Comparison of ENCODE assay signal across 8 mouse cellular contexts in the genomic region with DNA sequence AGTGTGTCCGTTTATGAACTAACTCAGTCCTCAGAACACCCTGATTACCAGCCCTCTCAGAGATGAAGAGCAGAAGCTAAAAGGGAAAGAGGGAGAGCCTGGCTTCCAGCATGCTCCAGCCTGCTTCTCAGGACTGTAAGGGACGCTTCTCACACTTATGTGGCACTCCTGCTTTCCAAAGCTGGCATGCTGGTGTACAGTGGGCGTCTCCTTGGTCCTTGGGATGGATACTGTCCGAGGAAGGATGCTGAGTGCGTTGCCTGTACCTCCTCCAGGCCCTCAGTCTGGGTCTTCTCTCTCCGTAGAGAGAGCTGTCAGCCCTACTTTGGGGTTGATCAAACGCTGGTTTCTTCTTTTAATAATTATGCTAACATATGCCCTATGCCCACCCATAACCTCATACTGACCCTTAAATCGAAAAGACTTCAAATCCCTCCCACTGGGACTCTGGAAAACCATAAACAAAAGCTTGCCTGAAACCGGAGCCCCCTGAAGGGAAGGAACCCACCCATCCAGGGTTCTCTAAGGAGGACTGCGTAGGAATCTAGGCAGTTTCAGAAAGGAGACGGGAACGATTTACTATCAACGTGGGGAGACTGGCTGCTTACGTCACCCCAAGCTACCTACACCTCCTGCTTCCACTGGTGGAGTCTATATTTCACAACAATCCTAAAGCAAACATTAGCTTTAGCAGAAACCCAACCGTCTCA. TPM values are rescaled to one million over a fixed set of nuclear protein-coding genes. Genes with fewer than 3 reads are reported as not detected.
DNase-seq lines count a peak whose midpoint lies in the region; ATAC-seq and TF ChIP-seq lines count a peak whose summit lies in the region.

No protein-coding gene starts in this region.

- no peak overlapping the region for H3K9ac ChIP-seq in forebrain, embryonic 14.5 days (ENCODE audit: low read length)
- no peak overlapping the region for H3K9ac ChIP-seq in intestine, embryonic 14.5 days (ENCODE audit: low read length)
- no peak overlapping the region for H3K9ac ChIP-seq in neural tube, embryonic 12.5 days

- no peaks in the 10 kb centered on the region for H3K9me3 ChIP-seq in forebrain, embryonic 14.5 days (replicated peaks; ENCODE audit: control insufficient read depth, low read length)
- no peaks in the 10 kb centered on the region for H3K9me3 ChIP-seq in intestine, embryonic 14.5 days (ENCODE audit: control insufficient read depth, low read length)
- no peaks in the 10 kb centered on the region for H3K9me3 ChIP-seq in neural tube, embryonic 12.5 days

- peak overlapping the region; percentile 66 for H3K4me2 ChIP-seq in forebrain, embryonic 14.5 days (ENCODE audit: low read length)
- peak overlapping the region; percentile 72 for H3K4me2 ChIP-seq in intestine, embryonic 14.5 days (ENCODE audit: low read length)
- H3K4me2 ChIP-seq in neural tube, embryonic 12.5 days (replicated peaks), result peak overlapping the region; percentile 77

- H3K27me3 ChIP-seq in forebrain, embryonic 14.5 days (replicated peaks; ENCODE audit: control insufficient read depth, insufficient read depth, low read length), result no peaks in the 10 kb centered on the region
- H3K27me3 ChIP-seq in intestine, embryonic 14.5 days (replicated peaks; ENCODE audit: control insufficient read depth, insufficient read depth, low read length), result no peaks in the 10 kb centered on the region
- no peaks in the 10 kb centered on the region for H3K27me3 ChIP-seq in neural tube, embryonic 12.5 days (replicated peaks)

- H3K4me1 ChIP-seq in forebrain, embryonic 14.5 days (ENCODE audit: control insufficient read depth, insufficient read depth, low read length), result no peaks in the 10 kb centered on the region
- peaks cover 10% of the 10 kb centered on the region; the same call in 1 of the 2 replicates for H3K4me1 ChIP-seq in intestine, embryonic 14.5 days (replicated peaks; ENCODE audit: control insufficient read depth, insufficient read depth, low read length)
- peaks cover 21% of the 10 kb centered on the region for H3K4me1 ChIP-seq in neural tube, embryonic 12.5 days

- H3K4me3 ChIP-seq in layer of hippocampus, adult 2 months, result peak overlapping the region; percentile 58
- no peak overlapping the region for H3K4me3 ChIP-seq in forebrain, embryonic 14.5 days (ENCODE audit: low read depth, low read length)
- H3K4me3 ChIP-seq in intestine, embryonic 14.5 days (ENCODE audit: low read depth, low read length), result peak overlapping the region; percentile 8; the same call in 1 of the 2 replicates
- peak overlapping the region; percentile 5; the same call in 1 of the 2 replicates for H3K4me3 ChIP-seq in neural tube, embryonic 12.5 days

- H3K36me3 ChIP-seq in forebrain, embryonic 14.5 days (ENCODE audit: control insufficient read depth, insufficient read depth, low read length), result peaks cover 6% of the 10 kb centered on the region; the same call in 1 of the 2 replicates
- 0 out of 2 replicates have a peak, but pooled peaks cover 5% of the 10 kb centered on the region for H3K36me3 ChIP-seq in intestine, embryonic 14.5 days (ENCODE audit: control insufficient read depth, insufficient read depth, low read length)
- no peaks in the 10 kb centered on the region for H3K36me3 ChIP-seq in neural tube, embryonic 12.5 days

- no peak for ATAC-seq in forebrain, embryonic 14.5 days
- ATAC-seq in intestine, embryonic 14.5 days (replicated peaks; ENCODE audit: low FRiP score, low TSS enrichment, low read depth), result no peak
- no peak for ATAC-seq in neural tube, embryonic 12.5 days (ENCODE audit: low FRiP score, low read depth)
- no peak for ATAC-seq in inflammation-experienced regulatory T-cells, adult 6 months

- peak overlapping the region; percentile 87 for H3K27ac ChIP-seq in layer of hippocampus, adult 2 months
- H3K27ac ChIP-seq in forebrain, embryonic 14.5 days (ENCODE audit: low read depth, low read length), result no peak overlapping the region; the same call in 1 of the 2 replicates
- no peak overlapping the region for H3K27ac ChIP-seq in intestine, embryonic 14.5 days (ENCODE audit: low read depth)
- no peak overlapping the region for H3K27ac ChIP-seq in neural tube, embryonic 12.5 days

- WGBS in forebrain, embryonic 14.5 days, result 63% methylated on average over 15 of the region's 15 CpGs
- whole genome bisulfite sequencing in intestine, embryonic 14.5 days, result 26% methylated on average over 15 of the region's 15 CpGs
- WGBS in neural tube, embryonic 12.5 days, result 45% methylated on average over 15 of the region's 15 CpGs

- no peak for TF ChIP-seq CTCF in layer of hippocampus, adult 2 months (conservative IDR thresholded peaks at IDR 0.05)

- peak in 1 of 2 experiments; percentile 14 for DNase-seq in layer of hippocampus, adult 2 months (ENCODE audit: low spot score in 2 of 2)
- DNase-seq in layer of hippocampus, postnatal 25 days (ENCODE audit: extremely low spot score in 1 of 2, low spot score in 1 of 2), result no peak
- no peak for DNase-seq in forebrain, embryonic 14.5 days (ENCODE audit: low spot score)
- peak; percentile 51 for DNase-seq in intestine, embryonic 14.5 days (ENCODE audit: low spot score)
- DNase-seq in frontal cortex, postnatal 10 days (ENCODE audit: low spot score in 2 of 2), result no peak
- no peak for DNase-seq in yolk sac, embryonic 10.5 days (ENCODE audit: low spot score)

RNA-seq across cellular contexts. Expression of a gene that starts 1.7 kb away (rescaled TPM):
- total RNA-seq in layer of hippocampus, adult 2 months (2021), result 10 to 100 TPM; 48.7 to 48.8 TPM
- 10 to 100 TPM; 35.6 to 44.2 TPM for total RNA-seq in layer of hippocampus, postnatal 25 days (2021)
- polyA plus RNA-seq in forebrain, embryonic 14.5 days (2014; fragmentation: Nextera tagmentation; extraction: Ambion mirVana), result 9.7 and 10.7 TPM in 2 replicates
- 22.4 and 28.3 TPM in 2 replicates for polyA plus RNA-seq in intestine, embryonic 14.5 days (2014; fragmentation: Nextera tagmentation; extraction: Ambion mirVana)
- 9.4 and 9.6 TPM in 2 replicates for polyA plus RNA-seq in neural tube, embryonic 12.5 days (2016; fragmentation: Nextera tagmentation; extraction: Ambion mirVana)
- not detected for polyA plus RNA-seq in inflammation-experienced regulatory T-cells, adult 6 months (2017; shearing (Covaris generic))

RNA-seq across cellular contexts. Expression of a gene that starts 56.4 kb away (rescaled TPM):
- total RNA-seq in layer of hippocampus, adult 2 months (2021), result 100 to 1,000 TPM; 207 to 209 TPM
- total RNA-seq in layer of hippocampus, postnatal 25 days (2021), result 100 to 1,000 TPM; 166 to 204 TPM
- polyA plus RNA-seq in forebrain, embryonic 14.5 days (2014; fragmentation: Nextera tagmentation; extraction: Ambion mirVana), result 8.4 and 11.3 TPM in 2 replicates
- 11.1 and 12.1 TPM in 2 replicates for polyA plus RNA-seq in intestine, embryonic 14.5 days (2014; fragmentation: Nextera tagmentation; extraction: Ambion mirVana)
- 19.7 and 23.3 TPM in 2 replicates for polyA plus RNA-seq in neural tube, embryonic 12.5 days (2016; fragmentation: Nextera tagmentation; extraction: Ambion mirVana)
- polyA plus RNA-seq in inflammation-experienced regulatory T-cells, adult 6 months (2017; shearing (Covaris generic)), result not detected

Comparison
In these comparisons a context has a peak if more than half of its experiments do, and no peak if none do; other contexts are left out.
1. RNA of a gene that starts 1.7 kb away (polyA plus RNA-seq): 22.4 to 28.3 TPM in intestine, embryonic 14.5 days, 9.7 to 10.7 TPM in forebrain, embryonic 14.5 days and 9.4 to 9.6 TPM in neural tube, embryonic 12.5 days; not detected in inflammation-experienced regulatory T-cells, adult 6 months; every median in the first group is over 10 times any median in the second.
2. Peak in every context shown above with its lines, with median percentiles within 50 percentile points of each other: H3K4me2 ChIP-seq.